Mouse (Mus musculus) mouse trophoblast stem cell (cell line): ENCODE data around the gene Gm20388.

Experiments used
- in situ Hi-C, 2 experiments: fragments of 300-500 bp; cut with MseI, MboI; formaldehyde crosslinking; loops; 2 replicates in 1 of 2; 3 replicates in 1 of 2; pipeline ENCODE4 v1.15.1; 2025

The Gm20388 gene

DNA sequence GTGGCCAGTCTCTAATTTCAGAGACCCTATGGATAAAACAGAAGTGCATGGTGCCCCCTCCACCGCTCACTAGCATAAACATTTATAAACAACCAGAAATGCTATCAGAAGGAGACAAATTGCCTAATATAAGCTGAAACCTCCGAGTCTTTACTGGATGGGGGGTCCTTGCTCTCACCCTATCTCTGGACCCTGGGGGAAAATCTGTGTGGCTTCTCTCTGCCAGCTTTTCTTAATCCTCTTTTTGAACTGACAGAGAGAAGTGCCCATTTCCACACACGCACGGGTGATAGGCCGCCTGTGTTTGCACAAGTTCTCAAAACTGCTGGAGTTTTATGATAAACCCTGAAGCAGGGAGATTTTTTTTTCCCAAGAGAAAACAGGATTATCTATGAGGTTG lies 3744.1 kb downstream of the Gm20388 start:
- in situ Hi-C loops = loop anchor here (5.0 kb wide), 1 partner anchor 118 kb away; no protein-coding TSS in a partner anchor

DNA sequence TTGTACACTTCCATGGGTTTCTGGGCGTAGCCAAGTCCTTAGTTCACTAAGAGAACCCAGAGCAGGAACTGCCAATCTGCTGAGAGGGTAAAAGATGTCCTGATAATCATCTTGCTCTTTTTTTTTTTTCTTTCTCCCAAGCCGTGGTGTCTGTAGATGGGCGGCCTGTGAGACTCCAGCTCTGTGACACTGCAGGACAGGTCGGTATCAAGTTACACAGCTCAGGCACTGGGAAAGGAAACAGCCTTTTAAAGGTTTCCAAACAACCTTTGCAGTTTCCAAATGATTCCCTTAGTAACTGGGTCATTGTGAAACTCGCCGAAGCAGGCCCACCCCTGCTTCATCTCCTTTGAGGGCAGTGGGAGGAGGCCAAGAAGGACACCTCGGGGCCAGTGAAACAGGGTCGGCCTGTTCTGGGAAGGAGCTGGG lies 3744.7 kb downstream of the Gm20388 start:
- in situ Hi-C loops = no loop called here

DNA sequence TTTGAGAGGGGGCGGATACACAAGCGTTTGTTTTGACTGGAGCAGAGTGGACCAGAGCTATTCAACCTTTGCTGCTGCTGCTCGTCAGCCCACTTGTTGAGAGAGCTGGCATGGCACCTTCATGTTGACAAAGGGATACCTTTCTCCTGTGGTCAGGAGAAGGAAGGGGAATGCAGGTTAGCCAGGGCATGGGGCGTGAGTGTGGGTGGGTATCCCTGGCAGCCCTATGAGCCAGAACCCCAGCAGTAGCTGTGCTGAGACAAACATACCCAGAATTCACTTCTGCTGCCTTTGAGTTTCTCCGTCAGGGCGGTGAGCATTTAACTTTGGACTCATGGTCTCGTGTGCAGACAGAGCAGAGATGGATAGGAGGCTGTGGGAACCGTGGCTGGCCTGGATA lies 3747.2 kb downstream of the Gm20388 start:
- in situ Hi-C loops = no loop called here

DNA sequence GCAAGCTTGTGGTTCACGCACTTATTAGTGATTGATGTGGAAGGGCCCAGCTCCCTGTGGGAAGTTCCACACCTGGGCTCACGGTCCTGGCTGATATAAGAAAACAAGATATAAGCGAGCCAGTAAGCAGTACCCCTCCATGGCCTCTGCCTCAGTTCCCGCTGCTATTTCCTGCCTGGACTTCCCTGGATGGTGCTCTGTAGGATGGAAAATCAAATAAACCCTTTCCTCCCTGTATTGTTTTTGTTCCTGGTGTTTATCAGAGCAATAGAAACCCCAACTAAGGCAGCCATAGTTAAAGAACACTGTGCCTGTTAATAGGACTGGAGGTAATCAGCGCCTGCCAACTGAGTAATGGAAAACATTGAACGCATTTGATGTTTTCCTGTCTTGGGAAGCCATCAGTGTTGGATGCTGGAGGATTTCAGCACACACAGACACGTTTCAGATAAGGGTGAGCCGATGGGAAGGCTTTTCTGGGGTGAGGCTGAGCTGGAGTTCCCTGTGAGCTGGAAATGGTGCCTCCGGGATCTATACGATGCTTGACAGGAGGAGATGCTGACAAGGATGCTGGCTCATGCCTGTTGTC lies 3748.9 kb downstream of the Gm20388 start:
- in situ Hi-C loops = no loop called here

DNA sequence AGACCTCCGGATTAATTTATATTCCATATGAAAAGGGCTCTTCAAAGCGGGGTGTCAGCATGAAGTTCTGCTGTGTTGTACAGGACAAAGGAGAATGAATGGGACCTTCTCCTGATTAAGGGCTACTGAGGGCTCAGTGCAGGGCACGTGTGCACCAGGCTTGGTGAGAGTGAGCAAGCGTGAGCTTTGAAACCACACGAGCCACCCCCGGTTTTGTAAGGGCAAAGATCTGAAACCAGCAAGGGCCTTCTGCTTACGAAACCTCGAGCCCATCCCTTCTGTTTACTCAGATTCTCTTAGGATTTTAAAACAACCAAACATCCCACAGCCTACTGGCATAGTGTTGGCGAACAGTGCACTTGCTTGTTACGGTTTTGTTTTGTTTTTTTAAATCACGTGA lies 3750.9 kb downstream of the Gm20388 start:
- in situ Hi-C loops = no loop called here

DNA sequence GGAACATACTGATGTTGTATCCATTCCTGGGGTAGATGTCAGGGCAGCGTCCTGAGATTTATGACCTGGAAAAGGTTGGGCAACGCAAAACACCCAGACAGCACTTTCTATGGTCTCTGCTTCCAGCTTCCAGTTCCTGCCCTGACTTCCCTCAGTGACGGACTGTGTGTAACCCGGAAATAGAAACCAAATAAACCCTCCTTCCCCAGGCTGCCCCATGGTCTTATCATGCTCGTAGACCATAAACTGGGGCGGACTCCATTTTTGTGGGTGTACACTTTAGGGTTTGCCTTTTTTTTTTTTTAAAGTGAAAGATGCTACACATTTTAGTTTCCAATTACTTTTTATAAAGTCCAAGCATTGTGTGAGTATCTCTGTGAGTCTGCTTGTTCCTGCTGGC lies 3754.9 kb downstream of the Gm20388 start:
- in situ Hi-C loops = no loop called here

DNA sequence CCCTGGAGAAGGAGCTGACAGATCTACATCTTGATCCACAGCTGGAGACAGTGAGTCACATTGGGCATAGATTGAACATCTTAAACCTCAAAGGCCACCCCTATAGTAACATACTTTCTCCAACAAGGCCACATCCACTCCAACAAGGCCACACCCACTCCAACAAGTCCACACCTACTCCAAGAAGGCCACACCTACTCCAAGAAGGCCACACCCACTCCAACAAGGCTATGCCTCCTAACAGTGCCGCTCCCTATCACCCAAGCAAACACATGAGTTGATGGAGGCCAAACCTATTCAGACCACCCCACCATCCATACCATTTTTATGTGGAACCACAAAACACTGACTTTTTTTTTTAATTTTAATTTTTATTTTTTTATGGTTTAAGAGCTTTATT lies 3756.2 kb downstream of the Gm20388 start:
- in situ Hi-C loops = no loop called here

DNA sequence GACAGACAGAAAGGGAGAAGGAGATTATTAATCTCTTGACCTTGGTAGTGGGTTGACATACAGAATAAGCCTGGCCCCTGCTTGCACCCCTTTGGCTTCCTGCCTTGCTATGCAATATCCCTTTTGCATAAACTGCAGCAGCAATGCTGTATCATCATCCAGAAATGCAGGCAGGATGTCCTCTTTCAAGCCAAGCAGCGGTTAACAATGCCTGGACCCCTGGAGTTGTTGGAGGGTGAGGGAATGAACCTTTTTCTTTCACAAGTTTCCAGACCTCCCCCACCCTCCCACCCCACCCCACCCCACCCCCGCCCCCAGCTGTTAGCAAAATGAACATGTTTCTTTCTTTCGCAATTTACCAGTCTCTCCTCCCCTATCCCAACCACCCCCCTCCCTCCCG lies 3758.0 kb downstream of the Gm20388 start:
- in situ Hi-C loops = no loop called here

DNA sequence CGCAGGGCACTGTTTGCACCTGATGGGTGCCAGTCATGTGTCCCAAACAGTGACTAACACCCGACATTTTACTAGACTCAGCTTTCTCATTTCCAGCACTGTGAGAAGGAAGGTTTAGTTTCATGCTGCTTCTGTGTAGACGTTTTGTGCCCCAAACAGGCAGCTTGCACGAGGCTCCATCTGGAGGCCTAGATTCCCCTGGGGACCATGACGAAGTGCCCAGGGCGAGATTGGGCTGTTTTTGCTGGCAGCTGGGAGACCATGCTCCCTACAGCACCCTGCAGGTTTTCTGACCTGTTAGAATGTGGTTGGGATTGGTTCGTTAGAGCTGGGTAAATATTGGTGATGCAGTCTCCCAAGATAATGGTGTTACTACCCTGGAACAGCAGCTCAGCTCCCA lies 3760.1 kb downstream of the Gm20388 start:
- in situ Hi-C loops = no loop called here

DNA sequence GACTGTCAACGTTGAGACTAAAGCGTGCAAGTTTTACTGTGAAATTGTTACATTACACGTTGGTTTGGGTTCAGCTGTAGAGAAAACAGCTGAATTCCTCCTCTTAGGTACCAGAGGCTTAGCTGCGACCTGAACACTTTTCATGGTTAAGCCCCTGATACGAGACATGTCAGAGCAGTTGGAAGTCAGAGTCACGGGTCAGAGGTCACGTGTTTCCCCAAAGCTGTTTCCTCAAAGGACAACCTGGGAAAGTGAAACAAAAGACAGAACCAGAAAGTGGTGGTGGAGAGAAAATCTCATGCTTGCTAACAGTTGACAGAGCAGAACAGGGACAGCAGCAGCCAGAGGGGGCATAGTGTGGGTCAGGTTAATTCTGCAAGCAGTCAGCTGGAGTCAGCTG lies 3760.8 kb downstream of the Gm20388 start:
- in situ Hi-C loops = no loop called here

DNA sequence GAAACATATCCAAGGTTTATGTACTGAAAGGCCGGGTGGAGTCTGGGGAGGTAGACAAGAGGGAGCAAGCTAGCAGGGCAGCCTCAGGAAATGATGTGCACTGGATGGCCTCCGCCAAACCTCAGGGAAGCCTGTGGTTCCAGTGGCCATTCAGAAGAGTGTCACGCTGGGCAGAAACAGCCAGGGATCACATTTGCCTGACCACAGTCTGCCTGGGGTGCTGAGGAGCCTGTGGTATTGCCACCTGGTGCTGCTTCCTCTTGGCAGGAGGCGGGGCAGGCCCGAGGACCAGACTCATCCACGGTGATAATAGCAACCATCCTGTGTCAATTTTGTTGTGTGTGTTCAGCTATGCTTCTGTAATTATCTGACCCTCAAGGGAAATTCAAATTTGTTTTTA lies 3762.0 kb downstream of the Gm20388 start:
- in situ Hi-C loops = no loop called here

DNA sequence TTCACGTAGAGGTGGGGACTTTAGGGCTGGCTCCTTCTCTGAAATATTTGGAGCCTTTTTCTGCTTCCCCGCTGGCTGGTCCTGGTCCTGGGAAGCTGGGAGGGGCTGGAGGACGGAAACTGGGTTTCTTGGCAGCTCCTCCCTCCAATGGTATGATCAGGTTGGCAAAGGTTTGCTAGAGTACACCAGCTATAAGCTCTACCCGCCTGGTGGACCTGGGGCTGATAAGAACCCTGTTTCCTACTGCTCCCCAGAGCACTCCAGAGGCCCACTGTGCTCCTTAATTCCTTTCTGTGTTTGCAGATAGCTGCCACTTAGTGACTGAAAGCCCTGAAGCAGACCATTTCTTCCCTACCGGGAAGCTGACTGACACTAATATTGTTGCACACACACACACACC lies 3765.0 kb downstream of the Gm20388 start:
- in situ Hi-C loops = no loop called here

DNA sequence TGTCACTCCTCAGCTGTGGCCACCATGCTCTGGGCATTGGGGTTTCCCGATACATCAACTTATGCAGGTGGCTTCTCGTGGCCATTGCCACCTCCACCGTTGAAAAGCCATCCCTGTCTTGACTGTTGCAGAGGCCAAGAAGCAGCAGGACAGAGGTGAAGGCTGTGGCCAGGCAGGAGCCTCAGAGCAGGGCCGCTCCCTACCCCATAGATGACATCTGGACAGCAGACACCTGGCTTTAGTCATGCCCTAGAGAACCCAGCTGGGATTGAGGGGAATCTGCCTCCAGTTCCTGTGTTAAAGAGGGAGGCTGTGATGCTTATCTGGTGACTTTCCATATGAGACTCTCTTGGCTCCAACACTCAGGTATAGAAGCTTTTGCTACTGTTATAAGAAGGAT lies 3767.7 kb downstream of the Gm20388 start:
- in situ Hi-C loops = no loop called here

DNA sequence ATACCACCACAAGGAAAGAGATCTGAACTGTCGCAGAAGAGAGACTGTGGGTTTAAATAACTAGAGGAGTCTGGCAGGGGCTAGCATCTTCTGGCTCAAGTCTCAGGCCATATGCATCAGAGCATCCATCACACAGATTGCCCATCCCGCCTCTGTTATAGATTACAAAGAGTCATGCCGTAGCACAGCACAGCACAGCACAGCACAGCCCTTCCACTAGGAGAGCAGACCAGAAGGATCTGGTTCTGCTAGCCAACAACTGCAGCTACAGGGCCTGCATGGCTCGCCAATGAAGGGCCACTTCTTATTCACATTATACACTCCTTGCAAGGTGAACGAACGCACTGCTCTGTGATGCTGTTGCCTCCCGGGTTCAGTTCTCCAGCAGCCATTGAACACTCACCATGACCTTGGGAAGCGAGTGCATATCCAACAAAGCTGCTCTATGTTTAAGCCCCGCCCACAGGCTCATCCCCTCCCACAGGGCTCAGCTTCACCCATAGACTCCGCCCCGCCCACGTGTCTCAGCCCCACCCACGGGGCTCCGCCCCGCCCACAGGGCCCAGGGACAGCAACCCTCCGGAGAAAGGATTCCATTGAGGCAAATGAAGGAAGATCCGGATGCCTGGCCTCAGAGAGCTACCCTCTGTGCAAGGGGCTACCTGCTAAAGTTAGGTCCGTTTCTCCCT lies 3771.6 kb downstream of the Gm20388 start:
- in situ Hi-C loops = no loop called here

DNA sequence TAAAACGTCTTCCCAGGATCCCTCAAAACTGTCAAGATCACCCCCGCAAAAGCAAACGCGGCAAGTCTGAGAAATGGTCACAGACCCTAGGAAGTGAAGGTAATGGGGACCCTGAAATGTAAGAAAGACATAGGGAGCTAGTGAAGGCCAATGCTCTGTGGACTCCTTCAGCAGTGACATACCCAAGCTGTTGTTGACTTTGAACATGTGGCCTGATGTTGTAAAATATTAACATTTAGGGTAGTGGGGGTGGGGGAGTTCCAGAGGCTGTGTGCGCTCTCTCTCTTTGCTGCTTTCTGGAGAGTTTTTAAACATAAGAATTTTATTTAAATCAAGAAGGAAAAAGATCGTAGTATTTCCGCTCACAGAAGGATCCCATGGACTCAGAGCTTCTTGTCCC lies 3772.7 kb downstream of the Gm20388 start:
- in situ Hi-C loops = no loop called here

DNA sequence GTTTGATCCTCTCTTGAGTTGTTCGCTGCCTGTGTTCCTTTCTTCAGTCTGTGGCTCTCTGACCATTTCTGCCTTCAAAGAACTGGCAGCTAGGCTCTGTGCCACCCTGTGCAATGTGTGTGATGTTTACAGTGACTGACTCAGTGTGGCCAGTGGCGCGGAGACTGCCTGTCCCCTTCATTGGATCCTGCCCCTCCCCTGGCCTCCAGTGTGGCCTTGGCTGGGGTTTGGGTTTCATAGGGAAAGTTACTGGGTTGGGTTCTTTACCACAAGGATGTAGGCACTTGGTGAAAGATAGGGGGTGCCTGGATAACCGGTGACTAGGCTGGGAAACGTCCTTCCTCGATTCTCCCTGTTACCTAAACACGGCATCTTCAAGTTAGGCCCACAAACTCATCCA lies 3774.2 kb downstream of the Gm20388 start:
- in situ Hi-C loops = no loop called here

DNA sequence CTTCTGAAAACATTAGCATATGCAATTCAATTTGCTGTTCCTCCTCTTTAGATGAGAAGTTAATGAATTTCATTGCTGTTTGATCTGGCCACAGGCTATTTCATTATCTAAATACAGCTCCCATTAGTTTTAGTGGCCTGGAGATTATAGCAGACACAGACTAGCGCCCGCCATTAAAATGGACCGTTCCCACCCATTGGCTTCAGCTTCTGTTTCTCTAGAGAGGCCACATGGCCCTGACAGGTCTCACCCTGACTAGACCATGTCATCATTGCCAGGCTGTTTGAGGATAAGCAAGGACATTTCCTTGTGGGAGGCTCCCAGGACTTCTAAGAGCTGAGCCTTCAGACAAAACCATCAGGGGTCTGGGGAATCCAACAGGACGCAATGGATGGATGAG lies 3774.8 kb downstream of the Gm20388 start:
- in situ Hi-C loops = no loop called here

DNA sequence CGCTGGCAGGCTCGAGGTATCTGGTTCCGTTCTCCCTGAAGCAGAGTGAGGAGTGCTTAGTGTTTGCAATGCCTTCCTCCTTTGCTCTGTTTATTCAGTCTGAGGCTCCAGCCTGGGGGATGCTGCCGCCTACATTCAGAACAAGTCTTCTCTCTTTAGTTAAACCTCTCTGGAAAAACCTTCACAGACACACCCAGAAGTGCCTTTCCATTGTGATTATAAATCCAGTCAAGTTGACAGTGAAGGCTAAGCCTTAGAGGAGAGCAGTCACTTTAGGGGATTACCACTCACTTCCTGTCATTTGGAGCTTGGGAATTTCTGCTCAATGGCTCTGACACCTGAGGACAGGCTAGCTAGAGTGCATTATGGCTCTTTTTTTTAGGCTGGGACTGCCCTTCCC lies 3777.2 kb downstream of the Gm20388 start:
- in situ Hi-C loops = no loop called here

DNA sequence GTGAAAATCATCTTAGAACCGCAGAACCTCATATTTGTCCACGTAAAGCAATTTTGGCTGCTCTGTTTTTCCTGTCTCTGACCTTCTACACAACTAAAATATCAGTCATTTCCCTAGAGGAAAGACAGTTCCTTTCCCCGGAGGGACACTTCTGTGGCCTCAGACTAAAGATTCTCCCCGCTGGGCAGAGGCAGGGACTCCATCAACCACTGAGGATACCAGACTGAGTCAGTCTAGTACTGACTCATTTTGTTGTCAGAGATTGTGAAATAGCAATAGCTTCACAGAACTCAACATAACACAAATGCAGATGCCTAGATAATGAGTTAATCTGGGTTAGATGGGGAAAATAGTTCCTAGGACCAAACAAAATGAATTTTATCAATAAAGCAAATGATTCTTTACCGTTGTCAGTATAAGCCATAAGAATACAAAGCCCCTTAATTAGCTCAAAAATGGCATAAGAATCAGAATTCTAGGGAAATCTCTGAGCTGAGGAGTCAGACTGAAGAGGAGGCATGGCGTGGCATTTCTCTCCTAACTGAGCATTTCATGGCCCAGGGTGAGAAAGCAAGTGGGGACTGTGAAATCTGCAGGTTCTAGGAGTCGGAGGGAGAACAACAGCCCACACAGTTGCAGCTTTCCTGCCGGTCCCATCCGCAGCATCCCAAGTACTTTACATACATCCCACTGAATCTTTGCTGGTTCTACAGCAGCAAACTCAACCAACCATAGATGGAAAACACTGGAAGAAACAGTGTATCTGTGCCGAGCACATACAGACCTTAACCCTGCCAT lies 3781.7 kb downstream of the Gm20388 start:
- in situ Hi-C loops = no loop called here

DNA sequence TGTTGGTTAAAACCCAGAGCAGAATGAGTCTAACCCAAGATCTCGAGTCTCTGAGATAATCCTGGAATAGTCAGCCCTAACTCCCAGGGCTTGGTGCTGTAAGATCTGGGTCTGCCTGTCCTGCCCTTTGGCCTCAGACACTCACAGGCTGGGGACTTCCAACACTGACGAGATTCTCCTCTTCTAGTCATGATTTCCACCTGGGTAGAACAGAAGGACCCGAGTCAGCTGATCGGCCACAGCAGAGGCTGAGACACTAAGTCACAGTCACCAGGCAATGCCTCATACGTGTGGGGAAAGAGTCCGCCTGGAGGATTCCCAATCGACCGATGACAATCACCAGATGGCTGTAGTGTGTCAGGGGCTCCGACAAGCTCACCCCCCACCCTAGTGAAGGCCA lies 3785.5 kb downstream of the Gm20388 start:
- in situ Hi-C loops = loop anchor here in 1 of 2 experiments (5.0 kb wide), 1 partner anchor 66 kb away; no protein-coding TSS in a partner anchor

DNA sequence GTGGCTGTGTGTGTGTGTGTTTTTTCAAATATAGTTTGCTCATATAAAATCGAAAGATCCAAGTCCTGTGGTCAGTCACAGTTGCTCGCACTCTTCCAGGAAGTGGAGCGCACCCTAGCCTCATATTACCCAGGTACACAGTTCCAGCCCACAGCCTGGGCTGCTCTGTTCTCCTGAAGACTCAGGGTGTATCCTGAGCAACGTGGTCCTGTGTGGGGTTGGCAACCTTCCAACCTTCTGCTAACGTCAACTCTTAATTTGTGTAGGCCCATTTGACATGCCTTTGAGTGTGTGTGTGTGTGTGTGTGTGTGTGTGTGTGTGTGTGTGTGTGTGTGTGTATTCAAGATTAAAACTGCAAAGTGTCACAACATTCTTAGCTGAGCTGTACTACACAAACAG lies 3786.7 kb downstream of the Gm20388 start:
- in situ Hi-C loops = loop anchor here in 1 of 2 experiments (5.0 kb wide), 1 partner anchor 65 kb away; no protein-coding TSS in a partner anchor

DNA sequence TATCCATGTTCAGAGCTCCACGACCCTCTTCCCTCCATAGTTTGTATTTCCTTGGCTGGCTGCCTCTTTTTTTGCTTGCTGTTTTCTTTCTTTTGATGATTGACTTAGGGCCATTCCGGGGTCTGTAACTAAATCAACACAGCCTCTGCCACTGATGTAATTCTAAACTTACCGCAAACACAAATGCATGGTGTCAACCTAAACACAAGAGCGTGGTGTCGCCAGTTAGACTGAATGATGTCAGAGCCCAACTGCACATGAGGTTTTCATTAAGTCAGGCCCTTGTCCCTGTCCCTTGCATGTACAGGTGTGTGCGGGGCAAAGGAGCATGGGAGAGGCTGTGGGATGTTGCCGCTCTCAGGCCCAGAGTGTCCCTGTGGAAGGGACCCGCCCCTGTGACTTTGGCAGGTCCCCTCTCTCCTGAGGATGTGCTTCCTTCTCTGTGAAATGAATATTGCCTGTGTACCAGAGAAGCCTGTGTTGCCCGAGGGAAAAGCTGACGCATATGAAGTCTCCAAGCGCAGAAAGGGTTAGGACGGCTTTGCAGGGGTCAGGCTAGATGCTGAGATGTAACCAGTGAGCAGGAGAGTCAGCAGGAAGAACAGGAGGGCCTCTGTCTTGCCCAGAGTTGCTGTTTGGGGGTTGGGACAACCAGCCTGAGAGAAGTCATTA lies 3789.9 kb downstream of the Gm20388 start:
- in situ Hi-C loops = no loop called here
